Mouse (Mus musculus): ENCODE results near the gene Gtf2f1. TPM values are rescaled to one million over a fixed set of nuclear protein-coding genes. Genes with fewer than 3 reads are reported as not detected.

Gene Gtf2f1
- polyA plus RNA-seq, 1 experiment from 2014 or later: 31.0 TPM

- H3K4me1 ChIP-seq (ENCODE audit: control insufficient read depth in 2 of 2, insufficient read depth in 2 of 2, low read length in 2 of 2): no peaks in the 10 kb centered on the region
- no peaks in the 10 kb centered on the region for H3K27me3 ChIP-seq (ENCODE audit: control insufficient read depth, insufficient read depth, low read length)
- no peaks in the 10 kb centered on the region for H3K9me3 ChIP-seq (ENCODE audit: control insufficient read depth, low read length)
- H3K9ac ChIP-seq (ENCODE audit: low read length): no peak within 1 kb of the TSS
- ATAC-seq (ENCODE audit: insufficient number of reproducible peaks, insufficient read depth, low FRiP score, low read depth): no peak
- no peak within 1 kb of the TSS for H3K4me3 ChIP-seq (ENCODE audit: control insufficient read depth in 1 of 2, insufficient read depth in 1 of 2, low read depth in 1 of 2, low read length in 2 of 2)
- no peak within 1 kb of the TSS for H3K4me2 ChIP-seq (ENCODE audit: low read length)
- H3K36me3 ChIP-seq (ENCODE audit: control insufficient read depth, insufficient read depth, low read length): no peaks in the 10 kb centered on the region
- no peak within 1 kb of the TSS for H3K27ac ChIP-seq (replicated peaks in 1 of 2; ENCODE audit: control insufficient read depth in 1 of 2, insufficient read depth in 1 of 2, low read depth in 2 of 2, low read length in 2 of 2)
- 55% methylated on average over 5 of the region's 5 CpGs for WGBS
Measured at GRCm38 (mm10) chr17:56982013-56982412, 29.1 kb downstream of the Gtf2f1 start, which contains the start of gene Acer1. TSS of gene Acer1 (minus strand) at chr17:56982126.

- no peaks in the 10 kb centered on the region for H3K36me3 ChIP-seq (ENCODE audit: control insufficient read depth, insufficient read depth, low read length)
- H3K9ac ChIP-seq (ENCODE audit: low read length): no peak overlapping the region
- no peak overlapping the region for H3K4me3 ChIP-seq (ENCODE audit: control insufficient read depth in 1 of 2, insufficient read depth in 1 of 2, low read depth in 1 of 2, low read length in 2 of 2)
- H3K4me2 ChIP-seq (ENCODE audit: low read length): no peak overlapping the region
- 69% methylated on average over 7 of the region's 7 CpGs for WGBS
- H3K4me1 ChIP-seq (ENCODE audit: control insufficient read depth in 2 of 2, insufficient read depth in 2 of 2, low read length in 2 of 2): no peaks in the 10 kb centered on the region
- no peak for ATAC-seq (ENCODE audit: insufficient number of reproducible peaks, insufficient read depth, low FRiP score, low read depth)
- no peaks in the 10 kb centered on the region for H3K9me3 ChIP-seq (ENCODE audit: control insufficient read depth, low read length)
- H3K27me3 ChIP-seq (ENCODE audit: control insufficient read depth, insufficient read depth, low read length): no peaks in the 10 kb centered on the region
- H3K27ac ChIP-seq (replicated peaks in 1 of 2; ENCODE audit: control insufficient read depth in 1 of 2, insufficient read depth in 1 of 2, low read depth in 2 of 2, low read length in 2 of 2): no peak overlapping the region
Measured at GRCm38 (mm10) chr17:56981049-56981448, 30.0 kb downstream of the Gtf2f1 start.

DNA sequence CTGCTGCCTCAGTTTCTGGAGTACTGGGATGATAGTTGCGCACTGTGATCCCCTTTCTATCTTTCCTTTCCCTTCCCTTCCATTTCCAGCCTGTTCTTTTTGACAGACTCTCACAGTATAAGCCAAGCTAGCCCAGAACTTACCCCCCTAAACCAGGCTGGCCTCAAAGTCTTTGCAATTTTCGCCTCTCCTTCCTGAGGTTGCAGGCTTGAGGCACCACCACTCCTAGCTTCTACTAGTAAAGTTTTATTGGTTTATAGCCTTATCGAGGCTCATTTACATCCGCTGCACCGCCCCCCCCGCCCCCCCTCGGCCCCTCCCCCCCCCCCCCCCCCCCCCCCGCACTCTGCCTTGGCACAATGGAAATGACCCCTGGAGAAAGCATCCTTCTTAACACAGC is 31.6 kb downstream of the Gtf2f1 start:
- no peak for ATAC-seq (ENCODE audit: insufficient number of reproducible peaks, insufficient read depth, low FRiP score, low read depth)
- Histone ChIP-seq H3K27me3 (ENCODE audit: control insufficient read depth, insufficient read depth, low read length) (no peaks in the 10 kb centered on the region), H3K4me1 (ENCODE audit: control insufficient read depth in 2 of 2, insufficient read depth in 2 of 2, low read length in 2 of 2) (no peaks in the 10 kb centered on the region)

GRCm38 (mm10) chr17:56976531-56977390 is 34.3 kb downstream of the Gtf2f1 start:
- Histone ChIP-seq H3K9ac (ENCODE audit: low read length) (no peak overlapping the region), H3K4me3 (ENCODE audit: control insufficient read depth in 1 of 2, insufficient read depth in 1 of 2, low read depth in 1 of 2, low read length in 2 of 2) (no peak overlapping the region), H3K9me3 (ENCODE audit: control insufficient read depth, low read length) (no peaks in the 10 kb centered on the region), H3K36me3 (ENCODE audit: control insufficient read depth, insufficient read depth, low read length) (no peaks in the 10 kb centered on the region), H3K27ac (replicated peaks in 1 of 2; ENCODE audit: control insufficient read depth in 1 of 2, insufficient read depth in 1 of 2, low read depth in 2 of 2, low read length in 2 of 2) (no peak overlapping the region), H3K27me3 (ENCODE audit: control insufficient read depth, insufficient read depth, low read length) (no peaks in the 10 kb centered on the region), H3K4me2 (ENCODE audit: low read length) (no peak overlapping the region), H3K4me1 (ENCODE audit: control insufficient read depth in 2 of 2, insufficient read depth in 2 of 2, low read length in 2 of 2) (no peaks in the 10 kb centered on the region)
- no peak for ATAC-seq (ENCODE audit: insufficient number of reproducible peaks, insufficient read depth, low FRiP score, low read depth)
- WGBS: 61% methylated on average over 8 of the region's 8 CpGs

More for the DNA sequence above, 31.6 kb downstream of the Gtf2f1 start:
- Histone ChIP-seq H3K4me2 (ENCODE audit: low read length) (no peak overlapping the region), H3K36me3 (ENCODE audit: control insufficient read depth, insufficient read depth, low read length) (no peaks in the 10 kb centered on the region), H3K9me3 (ENCODE audit: control insufficient read depth, low read length) (no peaks in the 10 kb centered on the region), H3K9ac (ENCODE audit: low read length) (no peak overlapping the region), H3K27ac (replicated peaks in 1 of 2; ENCODE audit: control insufficient read depth in 1 of 2, insufficient read depth in 1 of 2, low read depth in 2 of 2, low read length in 2 of 2) (no peak overlapping the region), H3K4me3 (ENCODE audit: control insufficient read depth in 1 of 2, insufficient read depth in 1 of 2, low read depth in 1 of 2, low read length in 2 of 2) (no peak overlapping the region)
- WGBS: 61% methylated on average over 4 of the region's 8 CpGs

- Histone ChIP-seq H3K4me3 (ENCODE audit: control insufficient read depth in 1 of 2, insufficient read depth in 1 of 2, low read depth in 1 of 2, low read length in 2 of 2) (no peak overlapping the region), H3K4me1 (ENCODE audit: control insufficient read depth in 2 of 2, insufficient read depth in 2 of 2, low read length in 2 of 2) (no peaks in the 10 kb centered on the region), H3K9me3 (ENCODE audit: control insufficient read depth, low read length) (no peaks in the 10 kb centered on the region), H3K4me2 (ENCODE audit: low read length) (no peak overlapping the region), H3K27ac (replicated peaks in 1 of 2; ENCODE audit: control insufficient read depth in 1 of 2, insufficient read depth in 1 of 2, low read depth in 2 of 2, low read length in 2 of 2) (no peak overlapping the region), H3K27me3 (ENCODE audit: control insufficient read depth, insufficient read depth, low read length) (no peaks in the 10 kb centered on the region), H3K36me3 (ENCODE audit: control insufficient read depth, insufficient read depth, low read length) (no peaks in the 10 kb centered on the region), H3K9ac (ENCODE audit: low read length) (no peak overlapping the region)
- no peak for ATAC-seq (ENCODE audit: insufficient number of reproducible peaks, insufficient read depth, low FRiP score, low read depth)
- WGBS: 81% methylated on average over 3 of the region's 3 CpGs
Measured at GRCm38 (mm10) chr17:56975391-56975790, 35.7 kb downstream of the Gtf2f1 start.

DNA sequence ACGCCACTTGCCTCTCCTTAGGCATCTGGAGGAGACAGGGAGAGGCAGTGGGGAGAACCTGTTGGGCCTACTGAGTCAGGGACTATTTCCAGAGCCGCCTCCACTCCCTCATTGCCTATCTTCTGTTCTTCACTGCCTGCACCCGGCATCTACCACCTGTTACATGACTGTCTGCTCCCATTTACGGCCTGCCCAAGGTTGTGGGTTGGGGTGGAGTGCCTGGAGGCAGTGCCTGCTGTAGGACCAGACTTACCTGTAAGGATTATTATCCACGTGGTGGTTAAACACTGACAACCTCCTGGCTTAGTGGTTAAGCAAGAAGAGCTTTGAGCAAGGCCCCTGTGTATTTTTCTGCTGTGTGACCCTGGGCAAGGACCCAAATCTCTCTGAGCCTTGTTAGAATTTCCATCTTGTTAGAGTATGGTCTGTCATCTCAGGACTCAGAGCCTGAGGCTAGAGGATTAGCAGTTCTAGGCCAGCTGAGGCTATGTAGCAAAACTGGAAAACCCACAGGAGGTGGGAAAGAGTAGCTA is 36.3 kb downstream of the Gtf2f1 start:
- Histone ChIP-seq H3K4me2 (ENCODE audit: low read length) (no peak overlapping the region), H3K36me3 (ENCODE audit: control insufficient read depth, insufficient read depth, low read length) (no peaks in the 10 kb centered on the region), H3K4me1 (ENCODE audit: control insufficient read depth in 2 of 2, insufficient read depth in 2 of 2, low read length in 2 of 2) (no peaks in the 10 kb centered on the region), H3K9ac (ENCODE audit: low read length) (no peak overlapping the region), H3K9me3 (ENCODE audit: control insufficient read depth, low read length) (no peaks in the 10 kb centered on the region), H3K27ac (replicated peaks in 1 of 2; ENCODE audit: control insufficient read depth in 1 of 2, insufficient read depth in 1 of 2, low read depth in 2 of 2, low read length in 2 of 2) (no peak overlapping the region), H3K4me3 (ENCODE audit: control insufficient read depth in 1 of 2, insufficient read depth in 1 of 2, low read depth in 1 of 2, low read length in 2 of 2) (no peak overlapping the region), H3K27me3 (ENCODE audit: control insufficient read depth, insufficient read depth, low read length) (0 out of 2 replicates have a peak, but pooled peaks cover under 1% of the 10 kb centered on the region)
- 72% methylated on average over 5 of the region's 5 CpGs for WGBS
- ATAC-seq (ENCODE audit: insufficient number of reproducible peaks, insufficient read depth, low FRiP score, low read depth): no peak

DNA sequence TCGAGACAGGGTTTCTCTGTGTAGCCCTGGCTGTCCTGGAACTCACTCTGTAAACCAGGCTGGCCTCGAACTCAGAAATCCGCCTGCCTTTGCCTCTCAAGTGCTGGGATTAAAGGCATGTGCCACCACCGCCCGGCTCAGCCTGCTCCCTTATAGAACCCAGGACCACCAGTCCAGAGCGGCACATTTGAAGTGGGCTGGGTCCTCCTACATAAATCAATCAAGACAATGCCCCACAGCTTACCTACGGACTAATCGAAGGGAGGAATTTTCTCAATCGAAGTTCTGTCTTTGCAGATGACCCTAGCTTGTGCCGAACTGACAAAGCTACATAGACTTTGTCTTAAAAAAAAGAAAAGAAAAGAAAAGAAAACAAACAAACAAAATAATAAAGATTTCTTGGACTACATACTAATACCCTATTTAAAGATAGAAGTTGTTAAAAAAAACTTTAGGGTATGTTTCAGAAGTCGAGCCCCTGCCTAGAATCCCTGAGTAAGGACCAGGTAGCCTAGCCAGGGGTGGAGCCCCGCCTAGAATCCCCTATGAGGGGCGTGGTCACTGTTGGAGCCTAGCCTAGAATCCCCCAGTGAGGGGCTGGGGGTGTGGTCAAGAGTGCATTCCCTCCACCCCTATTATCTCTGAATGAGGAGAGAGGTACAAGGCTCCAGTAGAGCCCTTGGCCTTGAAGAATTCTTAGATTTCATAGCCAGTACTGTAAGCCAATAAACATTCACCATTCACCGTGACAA is 37.0 kb downstream of the Gtf2f1 start:
- ATAC-seq (ENCODE audit: insufficient number of reproducible peaks, insufficient read depth, low FRiP score, low read depth): no peak
- no peak overlapping the region for H3K9ac ChIP-seq (ENCODE audit: low read length)
- H3K4me1 ChIP-seq (ENCODE audit: control insufficient read depth in 2 of 2, insufficient read depth in 2 of 2, low read length in 2 of 2): no peaks in the 10 kb centered on the region
- H3K36me3 ChIP-seq (ENCODE audit: control insufficient read depth, insufficient read depth, low read length): no peaks in the 10 kb centered on the region
- no peaks in the 10 kb centered on the region for H3K9me3 ChIP-seq (ENCODE audit: control insufficient read depth, low read length)
- no peak overlapping the region for H3K4me2 ChIP-seq (ENCODE audit: low read length)
- H3K27me3 ChIP-seq (ENCODE audit: control insufficient read depth, insufficient read depth, low read length): peaks cover 6% of the 10 kb centered on the region; the same call in 1 of the 2 replicates
- WGBS: 60% methylated on average over 13 of the region's 14 CpGs
- no peak overlapping the region for H3K27ac ChIP-seq (replicated peaks in 1 of 2; ENCODE audit: control insufficient read depth in 1 of 2, insufficient read depth in 1 of 2, low read depth in 2 of 2, low read length in 2 of 2)
- no peak overlapping the region for H3K4me3 ChIP-seq (ENCODE audit: control insufficient read depth in 1 of 2, insufficient read depth in 1 of 2, low read depth in 1 of 2, low read length in 2 of 2)

Data from heart, embryonic 14.5 days (tissue).